Comparison of ENCODE assay signal across 28 mouse cellular contexts in the genomic region with DNA sequence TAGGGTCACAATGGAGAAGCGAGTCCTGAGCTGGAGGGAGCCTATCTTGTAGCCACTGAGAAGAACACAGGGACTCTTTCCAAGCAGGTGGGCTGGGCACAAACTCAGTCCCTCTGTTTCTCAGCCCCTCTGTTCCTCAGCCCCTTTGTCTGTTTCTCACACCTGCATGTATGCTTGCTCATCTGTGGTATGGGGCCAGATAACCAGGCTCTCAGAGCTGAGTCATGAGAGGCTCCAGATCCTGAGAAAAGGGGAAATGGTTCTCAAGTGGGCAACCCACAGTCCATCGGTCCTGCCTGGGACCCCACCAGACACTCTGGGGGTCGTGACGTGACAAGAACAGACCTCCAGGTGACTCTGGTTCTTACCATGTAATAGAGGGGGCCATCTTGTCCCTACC. TPM values are rescaled to one million over a fixed set of nuclear protein-coding genes. Genes with fewer than 3 reads are reported as not detected.
"Had no signal": no experiment of that assay in that cellular context is flagged by ENCODE, and none has a peak within 500 bp of the region (broad histone marks: within the 10 kb centered on the region; RNA-seq: fewer than 3 reads in every experiment).

No protein-coding gene starts in this region.

- DNase-seq: gastrocnemius, postnatal 10 days; gastrocnemius, postnatal 25 days; heart, adult 18-20 months; heart, postnatal 14 days; heart, postnatal 36 days; kidney, adult 11 months; kidney, adult 2 months; kidney, adult 9 months; kidney, postnatal 14 days; kidney, postnatal 36 days; layer of hippocampus, adult 9-11 months; layer of hippocampus, postnatal 36 days; liver; liver, embryonic 13.5 days had no signal

- H3K27ac ChIP-seq: heart, embryonic 13.5 days; heart, embryonic 15.5 days; hindbrain, embryonic 13.5 days; hindbrain, embryonic 15.5 days; hindbrain, postnatal 0 days; kidney, embryonic 15.5 days; kidney, postnatal 0 days; left cerebral cortex, adult 2 months; limb, embryonic 10.5 days; limb, embryonic 12.5 days; liver, embryonic 13.5 days; liver, embryonic 15.5 days had no signal

- H3K27me3 ChIP-seq: heart, embryonic 13.5 days; heart, embryonic 15.5 days; hindbrain, embryonic 13.5 days; hindbrain, embryonic 15.5 days; kidney, embryonic 15.5 days; limb, embryonic 12.5 days; liver, embryonic 13.5 days; liver, embryonic 15.5 days had no signal

- H3K9me3 ChIP-seq: heart, embryonic 13.5 days; heart, embryonic 15.5 days; hindbrain, embryonic 13.5 days; hindbrain, embryonic 15.5 days; kidney, embryonic 15.5 days; limb, embryonic 10.5 days; limb, embryonic 12.5 days; liver, embryonic 13.5 days; liver, embryonic 15.5 days had no signal

- H3K4me3 ChIP-seq: heart, embryonic 13.5 days; heart, embryonic 15.5 days; hindbrain, embryonic 13.5 days; hindbrain, embryonic 15.5 days; kidney, embryonic 15.5 days; left cerebral cortex, adult 2 months; limb, embryonic 10.5 days; limb, embryonic 12.5 days; liver, embryonic 13.5 days; liver, embryonic 15.5 days had no signal

- ATAC-seq: hindbrain, postnatal 0 days; intestine, embryonic 16.5 days had no signal

- H3K4me1 ChIP-seq: hindbrain, embryonic 13.5 days; hindbrain, embryonic 15.5 days; kidney, embryonic 15.5 days; limb, embryonic 10.5 days; limb, embryonic 12.5 days; liver, embryonic 15.5 days had no signal

- H3K36me3 ChIP-seq: hindbrain, embryonic 13.5 days; hindbrain, embryonic 15.5 days; liver, embryonic 15.5 days had no signal

- H3K9ac ChIP-seq: heart, embryonic 13.5 days; heart, embryonic 15.5 days; hindbrain, embryonic 13.5 days; hindbrain, embryonic 15.5 days; kidney, embryonic 15.5 days; limb, embryonic 12.5 days; liver, embryonic 13.5 days; liver, embryonic 15.5 days had no signal

RNA-seq across cellular contexts. Expression of gene Card14, which starts 39.6 kb away (rescaled TPM):
- total RNA-seq: heart, adult 18-20 months; hematopoietic stem cell, adult 5-6 weeks had no signal
- polyA plus RNA-seq: hindbrain, embryonic 11.5 days had no signal
